Mouse (Mus musculus) midbrain, embryonic 16.5 days (tissue): ENCODE results near the gene Teddm1a. TPM values are rescaled to one million over a fixed set of nuclear protein-coding genes. Genes with fewer than 3 reads are reported as not detected.
A peak's percentile ranks its signal among the peaks of the same experiment; 100 is the strongest.
"Not testable (repeated sequence)": the region's sequence is repeated elsewhere in the genome, so short reads cannot be mapped to it uniquely, and the experiment has no call there.

Experiments
- ATAC-seq: fragments of 200-750 bp; cut with Nextera tagmentation; 2 replicates; pipeline ENCODE4 v1.8.0; 2017; ENCODE audit warnings: moderate TSS enrichment
- H3K27ac ChIP-seq: fragments of 300-500 bp; sonication (generic); 2 replicates; pipeline ENCODE4 v1.5.1; 2014; ENCODE audit warnings: mild to moderate bottlenecking, low read length, mixed read lengths
- H3K27me3 ChIP-seq: fragments of 300-500 bp; sonication (generic); 2 replicates; pipeline ENCODE4 v1.6.1; 2014; ENCODE audit warnings: low read depth, low read length, mixed read lengths; ENCODE audit not compliant: control insufficient read depth, insufficient read depth
- H3K36me3 ChIP-seq: fragments of 300-500 bp; sonication (generic); 2 replicates; pipeline ENCODE4 v1.6.1; 2014; ENCODE audit warnings: mild to moderate bottlenecking, low read length, moderate library complexity, mixed read lengths; ENCODE audit not compliant: control insufficient read depth, insufficient read depth
- H3K4me1 ChIP-seq: fragments of 300-500 bp; sonication (generic); 2 replicates; pipeline ENCODE4 v1.6.1; 2014; ENCODE audit warnings: mild to moderate bottlenecking, low read length, mixed read lengths; ENCODE audit not compliant: control insufficient read depth, insufficient read depth
- H3K4me2 ChIP-seq: fragments of 300-500 bp; sonication (generic); 2 replicates; pipeline ENCODE4 v1.6.1; 2014; ENCODE audit warnings: mild to moderate bottlenecking, low read length, mixed read lengths
- H3K4me3 ChIP-seq: fragments of 300-500 bp; sonication (generic); 2 replicates; pipeline ENCODE4 v1.5.1; 2014; ENCODE audit warnings: low read depth, mild to moderate bottlenecking, low read length, moderate library complexity, mixed read lengths
- H3K9ac ChIP-seq: fragments of 300-500 bp; sonication (generic); 2 replicates; pipeline ENCODE4 v1.6.1; 2014; ENCODE audit warnings: low read depth, low read length, mixed read lengths
- H3K9me3 ChIP-seq: fragments of 300-500 bp; sonication (generic); replicated peaks from 2 replicates; pipeline ENCODE4 v1.6.1; 2014; ENCODE audit warnings: mild to moderate bottlenecking, low read length, mixed read lengths; ENCODE audit not compliant: control insufficient read depth, poor library complexity, severe bottlenecking
- WGBS: fragments of 180-500 bp; shearing (Covaris S2); extraction: QIAGEN DNeasy Blood & Tissue Kit; methylation state at CpG from one replicate; pipeline ENCODE4 v1.1.7; 2014; 5-methylcytosine and 5-hydroxymethylcytosine counted together
- polyA plus RNA-seq: library from polyadenylated mRNA; unstranded; fragments of >200 nt; fragmentation: Nextera tagmentation; extraction: Ambion mirVana; gene quantifications from 2 replicates; pipeline ENCODE4 v1.2.1, GENCODE M21; 2015

Teddm1a gene
- not detected in 2 replicates for polyA plus RNA-seq

DNA sequence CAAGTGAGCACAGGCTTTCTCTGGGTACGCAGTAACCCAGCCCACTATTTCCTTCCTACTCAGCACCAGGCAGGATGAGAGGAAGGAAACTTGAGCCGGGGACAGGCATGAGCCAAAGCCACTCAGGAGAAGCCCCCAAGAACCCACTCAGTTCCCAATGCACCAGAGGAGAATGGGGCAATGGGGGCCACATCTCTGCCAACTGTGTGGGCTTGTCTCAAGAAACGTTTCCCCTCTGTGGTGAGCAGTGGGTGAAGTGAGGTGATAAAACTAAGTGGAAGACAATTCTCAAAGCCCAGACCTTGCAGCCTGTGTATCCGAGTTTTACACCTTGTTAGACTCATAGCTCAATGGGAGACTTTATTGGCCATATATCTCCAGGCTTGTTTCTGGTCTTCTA is at the start of gene Teddm1a:
Gene Teddm1a, plus strand, starts transcription at position 301 of the 400 bp plus-strand sequence.
- 70% methylated on average over 4 of the region's 4 CpGs for WGBS
- H3K4me1 ChIP-seq, result peaks cover 3% of the 10 kb centered on the region; the same call in 1 of the 2 replicates
- no peak for ATAC-seq
- peaks cover 4% of the 10 kb centered on the region; the same call in 1 of the 2 replicates for H3K27me3 ChIP-seq
- no peaks in the 10 kb centered on the region for H3K36me3 ChIP-seq
- no peak within 1 kb of the TSS for H3K4me3 ChIP-seq
- H3K4me2 ChIP-seq, result no peak within 1 kb of the TSS
- no peak within 1 kb of the TSS for H3K27ac ChIP-seq
- no peaks in the 10 kb centered on the region for H3K9me3 ChIP-seq
- H3K9ac ChIP-seq, result no peak within 1 kb of the TSS

DNA sequence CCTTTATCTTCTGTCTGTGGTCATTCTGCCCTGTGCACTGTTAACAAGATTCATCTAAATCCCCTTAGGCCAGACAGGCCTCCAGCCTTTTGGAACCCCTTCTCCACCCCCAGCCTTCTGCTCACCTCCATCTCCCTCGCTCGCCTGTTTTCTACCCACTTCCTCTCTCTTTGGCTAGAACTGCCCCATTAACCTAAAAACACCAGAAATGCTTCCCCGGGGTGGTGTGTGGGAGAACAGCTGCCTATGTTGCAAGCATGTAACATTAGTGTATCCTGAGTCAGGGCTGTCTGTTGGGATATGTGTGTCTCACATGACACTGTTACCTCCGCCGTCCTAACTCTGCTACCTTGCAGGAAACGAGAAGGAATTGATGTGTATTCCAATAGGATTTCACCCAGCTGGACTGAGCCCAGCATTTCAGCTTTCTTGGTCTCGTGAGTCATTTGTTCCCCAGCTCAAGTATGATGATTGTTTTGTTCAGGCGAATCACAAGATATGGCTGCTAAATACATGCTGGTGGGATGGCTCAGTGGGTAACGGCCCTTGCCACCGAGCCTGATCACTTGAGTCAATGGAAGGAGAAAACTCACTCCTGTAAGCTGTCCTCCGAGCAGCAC is 49.3 kb upstream of the Teddm1a start:
- H3K4me2 ChIP-seq, result no peak overlapping the region
- H3K4me3 ChIP-seq, result no peak overlapping the region
- no peak overlapping the region for H3K27ac ChIP-seq
- H3K9me3 ChIP-seq, result no peaks in the 10 kb centered on the region
- ATAC-seq, result no peak
- WGBS, result 86% methylated on average over 11 of the region's 11 CpGs
- H3K4me1 ChIP-seq, result no peaks in the 10 kb centered on the region
- no peak overlapping the region for H3K9ac ChIP-seq
- no peaks in the 10 kb centered on the region for H3K36me3 ChIP-seq
- no peaks in the 10 kb centered on the region for H3K27me3 ChIP-seq

DNA sequence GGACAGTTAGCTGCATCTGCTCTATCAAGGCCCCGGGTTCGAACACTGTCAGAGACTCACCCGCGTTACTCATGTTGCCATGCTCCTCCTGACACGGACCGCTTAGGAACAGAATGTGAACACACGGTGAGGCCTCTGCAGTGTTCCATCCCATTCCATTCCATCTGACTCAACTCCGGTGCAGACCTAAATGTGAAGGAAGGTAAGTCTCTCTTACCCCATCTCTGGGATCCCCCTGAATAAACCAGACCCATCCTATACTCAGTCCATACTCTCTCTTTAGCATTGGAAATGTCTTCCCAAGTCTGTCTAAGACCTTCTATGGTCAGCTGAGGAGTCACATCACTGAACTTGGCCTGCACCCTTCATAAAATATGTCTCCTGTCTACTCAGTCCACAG is 47.5 kb upstream of the Teddm1a start, which contains the start of gene Rgsl1:
Gene Rgsl1, minus strand, starts transcription at position 101 of the 400 bp plus-strand sequence.
- no peak within 1 kb of the TSS for H3K4me3 ChIP-seq
- H3K27me3 ChIP-seq, result no peaks in the 10 kb centered on the region
- no peak within 1 kb of the TSS for H3K27ac ChIP-seq
- no peak within 1 kb of the TSS for H3K4me2 ChIP-seq
- WGBS, result over 99% methylated on average over 8 of the region's 8 CpGs
- H3K4me1 ChIP-seq, result no peaks in the 10 kb centered on the region
- no peak within 1 kb of the TSS for H3K9ac ChIP-seq
- no peak for ATAC-seq
- no peaks in the 10 kb centered on the region for H3K36me3 ChIP-seq
- H3K9me3 ChIP-seq, result no peaks in the 10 kb centered on the region

DNA sequence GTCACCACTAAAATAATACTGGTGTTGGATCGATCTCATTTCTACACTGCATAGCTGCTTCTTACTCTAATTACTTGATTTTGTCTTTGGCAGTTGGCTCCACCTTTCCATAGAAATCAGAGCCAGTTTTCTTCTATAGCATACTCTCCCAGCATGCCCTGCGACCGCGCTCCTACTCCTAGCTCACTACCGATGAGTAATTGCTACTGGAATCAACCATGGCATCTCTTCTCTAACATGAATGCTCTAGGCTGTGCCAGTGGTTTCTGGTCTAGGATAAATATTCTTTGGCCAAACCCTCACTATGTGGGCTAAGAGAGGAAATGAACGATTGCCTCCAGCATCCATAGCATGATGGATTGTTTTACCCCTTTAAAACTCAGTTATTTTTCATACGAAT is 45.1 kb upstream of the Teddm1a start:
- Histone ChIP-seq H3K9me3 (no peaks in the 10 kb centered on the region), H3K9ac (no peak overlapping the region), H3K36me3 (no peaks in the 10 kb centered on the region), H3K4me2 (no peak overlapping the region), H3K27me3 (no peaks in the 10 kb centered on the region), H3K27ac (no peak overlapping the region), H3K4me3 (no peak overlapping the region), H3K4me1 (no peaks in the 10 kb centered on the region)
- ATAC-seq, result no peak
- 89% methylated on average over 7 of the region's 7 CpGs for WGBS

DNA sequence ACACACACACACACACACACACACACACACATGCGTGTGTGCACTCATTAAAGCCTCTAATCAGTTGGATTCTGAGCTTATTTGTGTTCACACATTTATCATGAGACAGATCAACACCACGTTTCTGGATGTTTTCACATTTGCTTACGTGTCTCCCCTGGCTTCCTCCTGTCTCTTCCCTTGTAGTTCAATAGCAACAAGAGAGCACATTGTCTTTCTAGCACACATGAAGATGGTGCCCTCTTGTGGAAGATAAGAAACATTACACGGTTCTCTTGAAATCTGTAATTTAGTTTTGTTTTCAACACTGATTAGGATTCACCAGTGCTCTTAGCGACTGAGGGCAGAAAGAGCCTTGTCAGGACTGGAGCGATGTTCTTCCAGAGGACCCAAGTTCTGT is 44.7 kb upstream of the Teddm1a start:
- no peaks in the 10 kb centered on the region for H3K36me3 ChIP-seq
- ATAC-seq, result peak; percentile 62; the same call in 1 of the 2 replicates
- 30% methylated on average over 6 of the region's 6 CpGs for WGBS
- no peak overlapping the region for H3K9ac ChIP-seq
- no peaks in the 10 kb centered on the region for H3K4me1 ChIP-seq
- H3K27me3 ChIP-seq, result no peaks in the 10 kb centered on the region
- H3K4me3 ChIP-seq, result no peak overlapping the region
- H3K4me2 ChIP-seq, result no peak overlapping the region
- no peak overlapping the region for H3K27ac ChIP-seq
- H3K9me3 ChIP-seq, result no peaks in the 10 kb centered on the region

DNA sequence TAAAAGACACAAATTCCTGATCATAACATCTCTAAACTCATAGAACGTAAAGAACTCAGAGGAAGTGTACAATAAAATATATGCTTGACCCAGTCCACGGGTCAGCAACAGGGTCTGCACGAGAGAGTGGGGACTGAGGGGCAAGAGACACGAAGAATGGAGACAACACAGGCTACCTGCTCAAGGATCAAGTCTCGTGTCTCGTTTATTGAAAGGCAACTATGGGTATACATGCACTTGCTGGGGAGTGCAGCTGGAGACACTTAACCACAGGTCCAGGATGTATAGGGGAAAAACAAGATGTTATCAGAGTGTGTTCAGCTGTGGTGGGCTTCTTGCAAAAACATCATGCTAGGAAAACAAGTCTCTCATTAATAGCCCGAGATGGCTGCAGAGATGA is 38.8 kb upstream of the Teddm1a start:
- H3K4me2 ChIP-seq, H3K9me3 ChIP-seq, H3K36me3 ChIP-seq, H3K27ac ChIP-seq, ATAC-seq, H3K9ac ChIP-seq, H3K27me3 ChIP-seq, H3K4me3 ChIP-seq, H3K4me1 ChIP-seq: not testable (repeated sequence)
- 84% methylated on average over 7 of the region's 7 CpGs for WGBS

DNA sequence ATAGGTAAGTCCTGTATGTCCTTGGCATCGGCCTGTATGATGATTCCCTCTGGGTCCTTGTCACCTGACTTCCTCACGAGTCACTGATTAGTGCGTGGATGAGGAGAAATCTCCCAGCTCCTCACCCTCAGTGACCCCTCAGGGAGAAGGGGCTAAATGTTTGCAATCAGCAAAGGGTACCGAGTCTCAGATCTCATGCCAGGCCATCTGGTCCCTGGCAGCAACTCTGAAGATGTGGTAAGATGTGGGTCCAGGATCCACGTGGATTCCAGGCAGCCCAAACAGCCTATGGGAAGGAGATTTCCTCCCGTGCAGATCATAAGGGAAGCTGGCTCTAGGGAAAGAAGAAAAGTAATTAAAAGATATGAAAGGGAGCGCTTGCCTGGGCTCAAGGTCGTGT is 35.6 kb upstream of the Teddm1a start:
- Histone ChIP-seq H3K4me2 (no peak overlapping the region), H3K9me3 (no peaks in the 10 kb centered on the region), H3K9ac (no peak overlapping the region), H3K36me3 (no peaks in the 10 kb centered on the region), H3K4me3 (no peak overlapping the region), H3K4me1 (no peaks in the 10 kb centered on the region), H3K27ac (no peak overlapping the region), H3K27me3 (no peaks in the 10 kb centered on the region)
- no peak for ATAC-seq
- 72% methylated on average over 8 of the region's 8 CpGs for WGBS

DNA sequence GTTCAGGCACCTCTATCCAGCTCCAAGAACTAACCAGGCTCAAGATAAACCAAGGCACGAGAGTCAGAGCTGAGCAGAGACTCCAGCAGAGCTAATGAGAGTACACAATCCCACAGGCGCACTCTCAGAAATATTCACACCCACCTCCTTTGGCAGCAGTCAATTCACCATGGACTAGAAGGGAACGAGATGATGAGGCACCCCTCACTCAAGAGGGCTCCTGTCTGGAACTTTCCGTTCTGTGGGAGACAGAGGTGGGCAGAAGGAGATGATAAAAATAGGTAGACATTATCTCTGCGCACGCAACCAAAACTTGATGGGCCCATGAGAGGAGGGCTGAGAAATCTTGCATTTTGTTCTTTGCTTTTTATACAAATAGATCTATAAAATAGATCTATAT is 17.5 kb upstream of the Teddm1a start, which contains the start of gene Teddm1b:
Gene Teddm1b, plus strand, starts transcription at position 301 of the 400 bp plus-strand sequence.
- Histone ChIP-seq H3K27me3 (no peaks in the 10 kb centered on the region), H3K27ac (no peak within 1 kb of the TSS), H3K4me3 (no peak within 1 kb of the TSS), H3K9ac (no peak within 1 kb of the TSS), H3K9me3 (no peaks in the 10 kb centered on the region), H3K4me2 (no peak within 1 kb of the TSS), H3K4me1 (no peaks in the 10 kb centered on the region), H3K36me3 (no peaks in the 10 kb centered on the region)
- WGBS, result 89% methylated on average over 6 of the region's 6 CpGs
- no peak for ATAC-seq

DNA sequence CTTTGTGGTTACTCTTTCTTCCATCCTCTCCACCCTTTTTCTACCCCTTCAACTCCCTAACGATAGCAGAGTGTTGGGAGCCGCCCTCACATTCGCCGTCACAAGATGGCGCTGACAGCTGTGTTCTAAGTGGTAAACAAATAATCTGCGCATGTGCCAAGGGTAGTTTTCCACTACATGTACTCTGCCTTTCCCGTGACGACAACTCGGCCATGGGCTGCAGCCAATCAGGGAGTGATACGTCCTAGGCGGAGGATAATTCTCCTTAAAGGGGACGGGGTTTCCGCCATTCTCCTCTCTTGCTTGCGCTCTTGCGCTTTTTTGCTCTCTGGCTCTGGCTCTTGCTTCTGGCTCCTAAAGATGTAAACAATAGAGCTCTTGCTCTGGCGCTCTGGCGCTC is 11.2 kb upstream of the Teddm1a start:
- 97% methylated on average over 17 of the region's 17 CpGs for WGBS

More for the DNA sequence above, 11.2 kb upstream of the Teddm1a start:
- not testable (repeated sequence) for H3K27ac ChIP-seq, H3K4me2 ChIP-seq, ATAC-seq, H3K4me3 ChIP-seq, H3K9ac ChIP-seq, H3K27me3 ChIP-seq, H3K9me3 ChIP-seq, H3K36me3 ChIP-seq, H3K4me1 ChIP-seq
